Mouse (Mus musculus): ENCODE data around the gene Crat. TPM values are rescaled to one million over a fixed set of nuclear protein-coding genes. Genes with fewer than 3 reads are reported as not detected.
A peak's percentile ranks its signal among the peaks of the same experiment; 100 is the strongest.

The Crat gene
- not detected in 2 replicates for polyA plus RNA-seq (2012; ENCODE audit: insufficient read depth, insufficient read length, low replicate concordance, missing spikeins)

DNA sequence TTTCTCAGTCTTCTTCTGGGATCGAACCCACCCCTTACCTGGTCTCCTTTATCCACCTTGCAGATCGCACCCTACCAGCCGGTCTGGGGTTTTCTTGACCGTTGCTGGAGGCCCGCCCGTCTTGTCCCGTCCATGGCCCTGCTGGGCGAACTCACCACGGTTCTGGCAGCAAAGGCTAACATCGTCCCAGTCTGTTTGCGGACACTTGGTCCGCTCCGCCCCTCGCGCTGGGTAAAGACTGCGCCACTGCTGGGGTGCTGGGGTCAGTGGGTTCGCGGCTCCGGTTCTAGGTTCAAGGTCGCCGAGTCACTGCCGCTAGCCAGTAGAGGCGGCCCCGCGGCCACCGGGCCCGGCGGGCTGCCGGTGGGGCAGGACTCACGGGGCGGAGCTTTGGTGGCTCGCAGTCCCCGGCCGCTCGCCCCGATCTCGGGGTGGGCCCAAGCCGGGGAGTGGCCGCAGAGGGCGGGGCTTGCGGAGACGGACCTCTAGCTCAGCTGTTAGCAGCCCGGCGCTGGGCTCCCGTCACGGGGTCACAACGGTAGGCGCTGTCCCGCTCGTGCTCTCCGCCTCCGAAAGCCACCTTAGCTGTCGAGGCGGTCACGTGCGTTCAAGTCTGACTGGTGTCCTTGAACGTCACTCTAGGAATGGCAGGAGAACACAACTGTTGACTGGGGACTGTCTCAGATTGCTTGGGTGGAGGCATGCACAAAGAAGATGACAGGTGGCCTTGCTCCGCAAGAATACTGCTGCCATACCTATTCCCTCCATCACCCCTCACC lies at the start of gene Crat:
Gene Crat, minus strand, starts transcription at position 657 of the 779 bp plus-strand sequence.
- TF ChIP-seq CTCF (IDR thresholded peaks at IDR 0.05; ENCODE audit: insufficient read depth, low read depth, low read length), result peak; percentile 16; the same call in 1 of the 2 replicates
- peak; percentile 57 for TF ChIP-seq POLR2A (IDR thresholded peaks at IDR 0.05; ENCODE audit: insufficient read depth, low read depth, low read length)
- peak within 1 kb of the TSS; percentile 94 for H3K27ac ChIP-seq (ENCODE audit: insufficient read depth, low read depth, low read length)
- 1% methylated on average over 57 of the region's 58 CpGs for WGBS

DNA sequence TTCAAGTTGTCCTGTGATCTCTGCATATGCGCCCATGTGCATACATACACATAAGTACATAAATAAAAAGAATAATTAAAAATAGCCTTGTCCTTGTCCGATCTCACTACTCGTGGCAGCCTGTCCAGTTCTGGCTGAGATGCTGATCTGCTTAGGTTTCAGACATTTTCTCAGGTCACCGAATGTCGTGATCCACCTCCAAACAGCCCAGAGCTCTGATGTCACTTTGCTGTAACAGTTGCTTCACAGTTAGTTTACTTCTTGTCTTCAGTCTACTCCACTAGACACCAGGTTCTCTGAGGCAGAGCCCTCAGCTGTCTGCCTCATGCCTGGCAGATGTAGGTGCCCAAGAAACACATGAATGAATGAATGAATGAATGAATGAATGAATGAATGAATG lies 48.8 kb upstream of the Crat start:
- H3K27ac ChIP-seq (ENCODE audit: insufficient read depth, low read depth, low read length), result 0 out of 2 replicates have a peak overlapping the region, but pooled peaks have one; percentile 1
- TF ChIP-seq CTCF (IDR thresholded peaks at IDR 0.05; ENCODE audit: insufficient read depth, low read depth, low read length) (no peak), POLR2A (IDR thresholded peaks at IDR 0.05; ENCODE audit: insufficient read depth, low read depth, low read length) (no peak)
- peaks cover 17% of the 10 kb centered on the region for H3K4me1 ChIP-seq (ENCODE audit: control insufficient read depth, insufficient read depth, low read length)
- WGBS, result 53% methylated on average over 5 of the region's 5 CpGs
- peak overlapping the region; percentile 18 for H3K4me3 ChIP-seq (ENCODE audit: insufficient read depth, low read depth, low read length)

More for the DNA sequence above, at the start of gene Crat:
- H3K4me3 ChIP-seq (ENCODE audit: insufficient read depth, low read depth, low read length), result peak within 1 kb of the TSS; percentile 63
- H3K4me1 ChIP-seq (ENCODE audit: control insufficient read depth, insufficient read depth, low read length), result peaks cover 35% of the 10 kb centered on the region

DNA sequence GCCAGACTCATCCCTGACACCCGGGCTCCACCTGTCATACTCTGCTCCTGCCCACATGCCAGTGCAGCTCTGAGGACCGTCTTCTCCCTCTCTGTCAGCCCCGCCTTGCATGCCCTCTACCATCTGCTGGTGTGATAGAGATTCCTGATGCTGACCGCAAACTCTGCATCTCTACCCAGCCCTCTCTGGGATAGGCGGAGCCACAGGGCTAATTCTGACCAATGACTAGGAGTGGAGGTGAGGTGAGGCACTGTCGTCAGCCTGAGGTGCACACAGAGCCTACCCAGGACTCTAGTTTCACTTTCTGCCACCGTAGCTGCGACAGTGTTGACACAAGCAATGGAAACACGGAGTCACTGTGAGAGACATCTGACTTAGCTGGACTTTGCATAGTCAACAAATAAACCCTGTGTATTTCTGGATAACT lies 48.3 kb upstream of the Crat start:
- WGBS, result 14% methylated on average over 9 of the region's 9 CpGs
- H3K4me3 ChIP-seq (ENCODE audit: insufficient read depth, low read depth, low read length), result peak overlapping the region; percentile 18
- TF ChIP-seq CTCF (IDR thresholded peaks at IDR 0.05; ENCODE audit: insufficient read depth, low read depth, low read length), result no peak
- no peak for TF ChIP-seq POLR2A (IDR thresholded peaks at IDR 0.05; ENCODE audit: insufficient read depth, low read depth, low read length)
- H3K27ac ChIP-seq (ENCODE audit: insufficient read depth, low read depth, low read length), result 0 out of 2 replicates have a peak overlapping the region, but pooled peaks have one; percentile 1
- peaks cover 13% of the 10 kb centered on the region for H3K4me1 ChIP-seq (ENCODE audit: control insufficient read depth, insufficient read depth, low read length)

DNA sequence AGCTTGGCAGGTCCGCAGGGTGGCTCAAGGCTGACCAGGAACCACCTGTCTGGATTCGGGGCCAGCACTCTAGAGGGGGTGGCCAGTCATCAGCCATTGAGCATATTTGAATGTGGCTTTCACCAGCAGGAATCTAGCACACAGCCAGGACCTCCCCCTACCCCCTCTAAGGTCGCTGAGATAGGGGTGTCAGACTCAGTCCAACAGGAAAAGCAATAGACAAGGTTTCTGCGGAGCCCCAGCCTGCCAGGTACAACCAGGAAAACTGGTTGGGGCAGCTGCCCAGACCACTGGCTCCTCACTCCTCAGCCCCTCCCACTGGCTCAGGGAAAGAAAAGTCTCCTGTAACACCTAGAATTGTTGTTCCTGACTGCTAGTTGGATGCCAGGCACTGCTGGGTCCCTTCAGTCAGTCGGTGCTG lies 47.7 kb upstream of the Crat start:
- H3K4me3 ChIP-seq (ENCODE audit: insufficient read depth, low read depth, low read length), result no peak overlapping the region
- H3K27ac ChIP-seq (ENCODE audit: insufficient read depth, low read depth, low read length), result no peak overlapping the region
- TF ChIP-seq POLR2A (IDR thresholded peaks at IDR 0.05; ENCODE audit: insufficient read depth, low read depth, low read length) (no peak), CTCF (IDR thresholded peaks at IDR 0.05; ENCODE audit: insufficient read depth, low read depth, low read length) (no peak)
- H3K4me1 ChIP-seq (ENCODE audit: control insufficient read depth, insufficient read depth, low read length), result peaks cover 12% of the 10 kb centered on the region
- 40% methylated on average over 5 of the region's 5 CpGs for WGBS

DNA sequence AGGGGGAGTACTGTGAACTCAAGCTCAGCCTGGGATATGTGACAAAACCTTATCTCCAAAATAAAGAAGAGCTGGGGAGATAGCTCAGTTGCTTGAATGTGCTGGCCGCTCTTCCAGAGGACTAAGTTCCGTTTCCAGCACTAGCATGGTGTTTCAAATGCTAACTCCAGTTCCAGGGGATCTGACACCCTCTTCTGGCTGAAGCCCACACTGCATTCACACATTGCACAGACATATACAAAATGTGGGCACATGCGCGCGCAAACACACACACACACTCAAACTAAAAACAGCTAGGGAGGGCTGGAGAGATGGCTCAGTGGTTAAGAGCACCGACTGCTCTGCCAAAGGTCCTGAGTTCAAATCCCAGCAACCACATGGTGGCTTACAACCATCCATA lies 43.6 kb upstream of the Crat start:
- Histone ChIP-seq H3K27ac (ENCODE audit: insufficient read depth, low read depth, low read length) (no peak overlapping the region), H3K4me3 (ENCODE audit: insufficient read depth, low read depth, low read length) (no peak overlapping the region), H3K4me1 (ENCODE audit: control insufficient read depth, insufficient read depth, low read length) (peaks cover 12% of the 10 kb centered on the region)
- TF ChIP-seq CTCF (IDR thresholded peaks at IDR 0.05; ENCODE audit: insufficient read depth, low read depth, low read length), result no peak
- TF ChIP-seq POLR2A (IDR thresholded peaks at IDR 0.05; ENCODE audit: insufficient read depth, low read depth, low read length), result no peak
- WGBS, result 90% methylated on average over 6 of the region's 6 CpGs

DNA sequence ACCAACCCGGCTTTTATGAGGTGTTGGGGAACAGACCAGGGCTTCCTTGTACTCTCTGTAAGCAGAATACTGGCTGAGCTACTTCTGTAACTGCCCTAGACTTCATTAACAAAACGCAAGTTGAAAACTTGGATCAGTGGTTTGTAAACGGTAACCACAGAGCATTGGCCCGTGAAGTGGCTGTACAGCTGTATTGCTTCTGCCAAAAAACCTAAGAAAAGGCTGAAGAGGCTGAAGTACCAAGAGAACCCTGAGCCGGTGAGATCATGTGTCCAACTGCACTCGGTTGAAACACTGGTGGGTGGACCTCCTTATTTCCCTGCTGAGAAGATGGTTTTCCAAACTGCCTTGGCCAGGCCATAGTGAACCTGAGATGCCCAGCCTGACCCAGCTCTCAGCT lies 42.7 kb upstream of the Crat start:
- 49% methylated on average over 6 of the region's 6 CpGs for WGBS

DNA sequence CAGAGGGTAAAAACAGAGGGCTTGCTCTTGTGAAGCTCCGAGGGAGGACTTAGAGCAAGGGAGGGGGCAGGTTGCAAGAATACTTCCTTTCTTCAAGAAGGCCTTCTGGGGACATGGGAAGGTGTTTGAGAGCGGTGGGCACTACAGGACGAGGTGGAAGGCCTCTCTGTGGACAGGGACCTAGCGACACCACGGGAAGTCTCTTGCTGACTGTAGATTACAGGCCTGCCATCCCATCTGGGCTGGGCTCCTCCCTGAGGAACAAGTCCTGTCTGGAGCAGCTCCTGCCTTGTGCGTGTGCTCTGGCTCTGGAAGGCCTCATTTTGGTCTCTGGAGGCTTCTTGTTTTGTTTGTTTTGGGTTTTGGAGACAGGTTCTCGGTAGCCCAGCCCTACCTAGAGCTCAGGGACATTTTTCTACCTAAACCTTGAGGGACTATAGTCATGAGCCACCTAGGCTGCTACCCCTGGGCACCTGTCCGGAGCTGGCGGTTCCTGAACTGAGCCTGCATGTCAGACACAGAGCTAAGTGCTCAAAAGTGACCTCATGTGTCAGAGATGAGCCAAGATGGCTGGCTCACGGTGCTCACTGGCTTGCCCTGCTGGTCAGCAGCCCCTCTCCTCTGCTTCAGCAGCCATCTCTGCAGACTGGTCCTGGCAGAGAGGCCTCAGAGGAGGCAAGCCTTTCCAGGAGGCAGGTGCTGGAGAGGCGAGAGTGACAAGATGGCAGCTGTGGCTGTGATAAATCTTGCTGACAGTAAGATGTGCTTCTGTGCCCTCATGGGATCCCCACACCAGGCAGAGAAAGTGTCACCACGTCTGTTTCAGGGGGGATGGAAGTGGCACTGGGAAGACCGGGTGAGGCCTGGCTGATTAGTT lies 40.7 kb upstream of the Crat start:
- TF ChIP-seq POLR2A (IDR thresholded peaks at IDR 0.05; ENCODE audit: insufficient read depth, low read depth, low read length) (no peak), CTCF (IDR thresholded peaks at IDR 0.05; ENCODE audit: insufficient read depth, low read depth, low read length) (no peak)
- WGBS, result 84% methylated on average over 13 of the region's 13 CpGs
- H3K4me1 ChIP-seq (ENCODE audit: control insufficient read depth, insufficient read depth, low read length), result peaks cover 5% of the 10 kb centered on the region; the same call in 1 of the 2 replicates
- no peak overlapping the region for H3K27ac ChIP-seq (ENCODE audit: insufficient read depth, low read depth, low read length)
- H3K4me3 ChIP-seq (ENCODE audit: insufficient read depth, low read depth, low read length), result no peak overlapping the region

More for the DNA sequence above, 42.7 kb upstream of the Crat start:
- H3K27ac ChIP-seq (ENCODE audit: insufficient read depth, low read depth, low read length), result no peak overlapping the region
- H3K4me3 ChIP-seq (ENCODE audit: insufficient read depth, low read depth, low read length), result no peak overlapping the region
- no peak for TF ChIP-seq CTCF (IDR thresholded peaks at IDR 0.05; ENCODE audit: insufficient read depth, low read depth, low read length)
- TF ChIP-seq POLR2A (IDR thresholded peaks at IDR 0.05; ENCODE audit: insufficient read depth, low read depth, low read length), result no peak
- peaks cover 8% of the 10 kb centered on the region for H3K4me1 ChIP-seq (ENCODE audit: control insufficient read depth, insufficient read depth, low read length)

DNA sequence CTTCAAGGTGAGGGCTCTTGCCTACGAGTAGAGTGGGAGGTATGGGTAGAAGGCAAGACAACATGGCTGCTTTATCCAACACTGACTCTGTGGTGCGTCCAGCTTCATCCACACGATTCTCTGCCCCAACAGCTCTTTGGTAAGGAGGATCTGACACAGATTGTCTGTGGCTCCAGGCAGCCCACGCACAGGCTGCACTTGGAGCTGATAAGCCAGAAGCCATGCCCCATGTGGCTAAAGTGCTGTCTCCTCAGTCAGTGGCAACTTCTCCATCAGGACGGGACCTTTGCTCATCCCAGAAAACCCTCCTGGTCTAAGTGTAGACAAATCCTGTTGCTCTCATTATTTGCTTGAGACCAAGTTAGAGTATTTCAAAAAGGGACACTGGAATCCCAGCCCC lies 39.0 kb upstream of the Crat start:
- TF ChIP-seq CTCF (IDR thresholded peaks at IDR 0.05; ENCODE audit: insufficient read depth, low read depth, low read length) (no peak), POLR2A (IDR thresholded peaks at IDR 0.05; ENCODE audit: insufficient read depth, low read depth, low read length) (no peak)
- H3K4me3 ChIP-seq (ENCODE audit: insufficient read depth, low read depth, low read length), result no peak overlapping the region
- WGBS, result 91% methylated on average over 5 of the region's 5 CpGs

More for the DNA sequence above, 39.0 kb upstream of the Crat start:
- no peak overlapping the region for H3K27ac ChIP-seq (ENCODE audit: insufficient read depth, low read depth, low read length)
- peaks cover 5% of the 10 kb centered on the region; the same call in 1 of the 2 replicates for H3K4me1 ChIP-seq (ENCODE audit: control insufficient read depth, insufficient read depth, low read length)
